Mouse (Mus musculus): ENCODE data around the gene Phf14.
"Not testable (repeated sequence)": the region's sequence is repeated elsewhere in the genome, so short reads cannot be mapped to it uniquely, and the experiment has no call there.

Gene Phf14

GRCm38 (mm10) chr6:11907269-11908032 lies at the start of gene Phf14, which contains the start of gene Ndufa4:
TSS of gene Phf14 (plus strand) at chr6:11907809.
TSS of gene Ndufa4 (minus strand) at chr6:11907497.
- DNase-seq (ENCODE audit: low spot score in 2 of 2), result peak; percentile 90 to 96

- not testable (repeated sequence) for DNase-seq (ENCODE audit: low spot score in 2 of 2)
These were observed 32.2 kb upstream of the Phf14 start for GRCm38 (mm10) chr6:11875364-11875763.

- DNase-seq (ENCODE audit: low spot score in 2 of 2), result no peak
These were observed 6.7 kb upstream of the Phf14 start for GRCm38 (mm10) chr6:11900809-11901310.

DNA sequence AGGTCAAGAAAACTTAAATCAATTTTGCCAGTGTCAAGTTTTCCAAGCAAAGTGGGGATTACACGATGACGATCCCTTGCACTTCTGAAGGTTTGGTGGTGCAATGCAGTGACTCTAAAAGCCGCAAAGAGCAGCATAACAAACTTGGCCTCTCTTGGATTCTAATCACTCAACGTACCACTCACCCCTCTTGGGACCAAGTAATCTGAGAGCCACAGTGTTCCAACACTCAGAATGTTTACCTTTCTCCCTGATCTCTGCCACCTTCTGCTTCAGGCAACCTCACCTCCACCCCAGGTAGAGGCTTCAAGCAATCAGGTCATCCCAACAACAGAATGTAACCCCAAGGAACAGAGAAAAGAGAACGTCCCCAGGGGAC lies 730 bp upstream of the Phf14 start:
- DNase-seq (ENCODE audit: low spot score in 2 of 2), result no peak

- DNase-seq (ENCODE audit: low spot score in 2 of 2), result no peak
These were observed 561 bp downstream of the Phf14 start for GRCm38 (mm10) chr6:11908170-11908569.

- DNase-seq (ENCODE audit: low spot score in 2 of 2), result peak; percentile 86 to 89
These were observed 18.0 kb downstream of the Phf14 start for GRCm38 (mm10) chr6:11925496-11926041.

DNA sequence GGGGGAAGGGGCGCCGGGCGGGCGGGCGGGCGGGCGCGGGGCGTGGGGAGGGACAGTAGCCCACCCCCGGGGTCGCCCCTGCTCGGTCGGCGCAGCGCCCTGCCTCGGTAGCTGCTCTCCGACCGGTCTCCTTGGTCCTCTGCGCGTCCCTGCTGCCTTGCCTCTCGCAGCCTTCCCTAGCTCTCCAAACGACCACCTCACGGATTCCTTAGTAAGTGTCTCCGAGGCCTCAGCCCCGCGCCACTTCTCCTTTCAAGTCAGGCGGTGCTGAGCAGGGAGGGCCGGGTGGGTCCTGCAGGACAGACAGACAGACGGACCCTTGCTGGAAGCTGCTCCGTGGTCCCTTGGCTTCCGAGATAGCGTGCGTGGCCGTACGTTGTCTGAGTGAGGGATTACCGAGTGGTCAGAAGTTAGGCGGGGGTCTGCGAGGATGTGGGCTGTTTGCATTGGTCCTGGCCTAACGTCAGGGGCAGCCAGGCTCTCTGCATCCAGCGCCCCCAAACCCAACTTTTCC lies 18.5 kb downstream of the Phf14 start:
- peak; percentile 4 to 6 for DNase-seq (ENCODE audit: low spot score in 2 of 2)

DNA sequence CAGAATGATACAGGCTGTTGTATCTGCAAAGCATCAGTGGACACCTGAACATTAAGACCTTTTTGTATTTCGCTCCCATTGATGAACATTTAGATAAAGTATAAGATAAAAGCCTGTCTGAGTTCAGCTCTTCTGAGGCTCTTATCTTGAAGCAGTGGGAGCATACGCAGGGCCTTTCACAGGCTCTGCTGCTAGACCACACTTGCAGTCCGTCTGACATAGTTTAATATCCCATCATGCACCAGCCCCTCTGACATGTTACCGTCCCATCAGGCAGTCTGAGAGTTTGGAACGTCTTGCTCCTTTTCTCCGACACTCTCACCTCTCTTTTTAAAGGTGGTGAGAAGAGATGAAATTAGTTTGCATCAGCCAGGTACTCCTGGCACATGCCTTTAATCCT lies 19.9 kb downstream of the Phf14 start:
- DNase-seq (ENCODE audit: low spot score in 2 of 2), result no peak

GRCm38 (mm10) chr6:11933403-11933802 lies 25.8 kb downstream of the Phf14 start:
- DNase-seq (ENCODE audit: low spot score in 2 of 2), result no peak

- DNase-seq (ENCODE audit: low spot score in 2 of 2), result no peak
These were observed 33.3 kb downstream of the Phf14 start for GRCm38 (mm10) chr6:11940895-11941294.

DNA sequence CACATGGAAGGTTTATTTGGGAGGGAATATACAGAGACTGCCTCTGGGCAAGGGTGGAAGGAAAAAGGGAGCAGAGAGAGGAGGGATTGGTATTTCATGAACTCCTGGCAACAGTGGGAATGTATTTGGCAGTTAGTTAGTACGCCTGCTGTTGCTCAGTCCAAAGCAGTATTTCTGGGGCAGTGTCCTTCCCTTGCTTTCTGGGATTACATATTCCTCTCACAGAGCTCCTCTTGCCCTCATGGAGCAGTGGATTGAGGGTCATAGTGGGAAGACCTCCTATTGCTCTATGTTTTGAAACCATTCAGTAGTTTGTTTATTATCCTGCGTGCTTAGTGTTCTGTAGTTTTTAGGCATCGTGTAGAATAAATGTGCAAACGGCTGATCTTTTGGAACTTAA lies 34.5 kb downstream of the Phf14 start:
- DNase-seq (ENCODE audit: low spot score in 2 of 2), result no peak

DNA sequence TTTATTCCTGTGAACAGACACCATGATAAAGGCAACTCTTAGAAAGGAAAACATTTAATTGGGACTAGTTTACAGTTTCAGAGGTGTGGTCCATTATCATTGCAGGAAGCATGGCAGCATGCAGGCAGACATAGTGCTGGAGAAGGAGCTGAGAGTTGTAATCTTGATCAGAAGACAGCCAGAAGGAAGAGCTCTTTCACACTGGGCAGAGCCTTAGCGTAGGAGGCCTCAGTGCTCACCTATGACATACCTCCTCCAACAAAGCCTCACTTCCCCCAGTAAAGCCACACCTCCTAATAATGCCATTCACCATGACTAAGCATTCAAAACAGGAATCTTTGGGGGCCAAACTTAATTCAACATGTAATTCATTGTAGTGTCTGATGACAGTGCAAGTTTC lies 40.5 kb downstream of the Phf14 start:
- DNase-seq (ENCODE audit: low spot score in 2 of 2), result no peak

GRCm38 (mm10) chr6:11960172-11960571 lies 52.6 kb downstream of the Phf14 start:
- DNase-seq (ENCODE audit: low spot score in 2 of 2), result no peak

DNA sequence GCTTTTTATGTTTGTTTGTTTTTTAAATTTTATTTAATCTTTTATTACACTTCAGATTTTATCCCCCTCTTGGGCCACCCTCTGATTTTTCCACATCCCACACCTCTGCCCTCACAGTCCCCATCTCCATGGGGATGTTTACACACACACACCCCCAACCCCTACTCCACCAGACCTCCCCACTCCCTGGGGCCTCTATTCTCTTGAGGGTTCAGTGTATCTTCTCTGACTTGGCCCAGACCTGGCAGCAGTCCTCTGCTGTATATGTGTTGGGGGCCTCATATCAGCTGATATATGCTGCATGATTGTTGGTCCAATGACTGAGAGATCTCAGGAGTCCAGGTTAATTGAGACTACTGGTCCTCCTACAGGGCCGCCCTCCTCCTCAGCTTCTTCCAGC lies 86.2 kb downstream of the Phf14 start:
- DNase-seq (ENCODE audit: low spot score in 2 of 2), result no peak

GRCm38 (mm10) chr6:11998576-11998975 lies 91.0 kb downstream of the Phf14 start:
- DNase-seq (ENCODE audit: low spot score in 2 of 2), result no peak

GRCm38 (mm10) chr6:11999506-11999905 lies 91.9 kb downstream of the Phf14 start:
- no peak for DNase-seq (ENCODE audit: low spot score in 2 of 2)

DNA sequence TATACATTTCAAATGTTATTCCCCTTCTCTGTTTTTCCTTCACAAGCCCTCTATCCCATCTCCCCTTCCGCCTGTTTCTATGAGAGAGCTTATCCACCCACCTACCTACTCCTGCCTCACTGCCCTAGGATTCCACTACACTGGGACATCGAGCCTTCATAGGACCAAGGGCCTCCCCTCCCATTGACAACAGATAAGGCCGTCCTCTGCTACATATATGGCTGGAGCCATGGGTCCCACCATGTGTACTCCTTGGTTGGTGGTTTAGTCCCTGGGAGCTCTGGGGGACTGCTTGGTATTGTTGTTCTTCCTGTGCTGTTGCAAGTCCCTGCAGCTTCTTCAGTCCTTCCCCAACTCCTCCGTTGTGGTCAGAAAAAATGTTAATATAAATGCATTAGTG lies 97.8 kb downstream of the Phf14 start:
- no peak for DNase-seq (ENCODE audit: low spot score in 2 of 2)

DNA sequence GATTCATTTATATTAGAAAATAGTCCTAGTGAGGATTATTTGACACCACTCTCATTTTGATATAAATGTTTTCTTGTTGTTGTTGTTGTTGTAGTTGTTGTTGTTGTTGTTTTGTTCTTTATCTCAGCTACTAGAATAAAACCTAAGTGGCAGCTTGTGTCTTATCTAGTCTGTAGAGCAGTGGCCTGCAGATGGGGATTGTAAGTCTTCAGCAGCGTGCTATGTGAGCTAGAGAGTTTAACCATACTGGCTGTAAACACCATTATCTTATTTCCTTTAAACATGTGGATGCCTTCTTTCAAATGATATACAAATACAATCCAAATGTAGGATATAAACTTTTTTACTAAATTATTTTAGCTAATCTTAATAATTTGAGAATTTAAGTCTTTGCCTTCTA lies 98.4 kb downstream of the Phf14 start:
- no peak for DNase-seq (ENCODE audit: low spot score in 2 of 2)

DNA sequence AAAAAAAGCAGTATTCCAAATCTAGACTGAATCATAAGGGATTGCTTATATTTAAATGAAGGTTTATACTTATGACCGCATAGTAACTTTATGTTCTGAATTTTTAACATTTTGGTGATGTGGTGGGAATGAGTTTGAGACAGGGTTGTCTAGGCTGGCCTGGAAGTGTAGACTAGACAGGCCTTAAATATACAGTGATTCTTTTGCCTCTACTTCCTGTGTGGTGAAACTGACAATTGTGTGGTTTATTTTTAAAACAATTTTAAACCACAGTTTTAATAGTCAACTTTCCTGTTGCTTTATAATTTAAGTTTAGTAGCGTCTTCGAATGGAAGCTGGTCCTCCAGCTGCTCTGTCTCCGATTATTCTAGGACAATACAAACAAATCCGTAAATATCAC lies 104.5 kb downstream of the Phf14 start:
- no peak for DNase-seq (ENCODE audit: low spot score in 2 of 2)

DNA sequence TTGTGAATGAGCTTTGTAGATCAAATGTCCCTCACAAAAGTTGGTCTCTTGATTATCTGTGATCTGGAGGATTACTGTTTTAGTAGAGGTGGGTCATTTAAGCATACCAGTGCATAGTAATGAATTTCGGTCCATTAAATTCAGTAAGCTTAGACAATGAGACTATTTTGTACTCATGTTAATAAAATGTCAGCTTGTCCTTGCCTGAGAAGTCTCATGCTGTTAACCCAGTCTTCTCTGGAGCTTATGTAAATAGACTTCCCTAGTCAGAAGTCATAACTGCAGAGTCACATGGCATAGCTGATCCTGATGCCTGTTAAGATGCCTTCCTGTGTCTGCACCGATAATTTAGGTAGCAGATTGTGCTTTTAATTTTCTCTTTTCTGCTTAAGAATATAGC lies 106.4 kb downstream of the Phf14 start:
- DNase-seq (ENCODE audit: low spot score in 2 of 2), result no peak

GRCm38 (mm10) chr6:12014733-12015132 lies 107.1 kb downstream of the Phf14 start:
- DNase-seq (ENCODE audit: low spot score in 2 of 2), result no peak

- no peak for DNase-seq (ENCODE audit: low spot score in 2 of 2)
These were observed 112.1 kb downstream of the Phf14 start for GRCm38 (mm10) chr6:12019736-12020135.

- DNase-seq (ENCODE audit: low spot score in 2 of 2), result no peak
These were observed 112.5 kb downstream of the Phf14 start for GRCm38 (mm10) chr6:12020156-12020555.

Measured in heart, adult 9 months (tissue).